Mouse (Mus musculus): Measurements from ENCODE around the gene Tmem145. TPM values are rescaled to one million over a fixed set of nuclear protein-coding genes. Genes with fewer than 3 reads are reported as not detected.

The Tmem145 gene
- polyA plus RNA-seq, 1 experiment from 2014 or later = 14.5 TPM

- no peak for DNase-seq (ENCODE audit: low spot score)
- Histone ChIP-seq H3K4me2 (ENCODE audit: low read length) (no peak overlapping the region), H3K36me3 (ENCODE audit: control insufficient read depth, insufficient read depth, low read length) (peaks cover 40% of the 10 kb centered on the region), H3K9me3 (replicated peaks; ENCODE audit: control insufficient read depth, low read length) (no peaks in the 10 kb centered on the region), H3K9ac (ENCODE audit: low read length) (0 out of 2 replicates have a peak overlapping the region, but pooled peaks have one; percentile 13), H3K27ac (ENCODE audit: low read depth, low read length) (no peak overlapping the region), H3K27me3 (replicated peaks; ENCODE audit: control insufficient read depth, insufficient read depth, low read length) (no peaks in the 10 kb centered on the region), H3K4me3 (ENCODE audit: low read depth, low read length) (no peak overlapping the region), H3K4me1 (ENCODE audit: control insufficient read depth, insufficient read depth, low read length) (peaks cover 16% of the 10 kb centered on the region)
- no peak for ATAC-seq
- 93% methylated on average over 3 of the region's 3 CpGs for WGBS
Measured at GRCm38 (mm10) chr7:25274996-25275395, 30.9 kb upstream of the Tmem145 start.

DNA sequence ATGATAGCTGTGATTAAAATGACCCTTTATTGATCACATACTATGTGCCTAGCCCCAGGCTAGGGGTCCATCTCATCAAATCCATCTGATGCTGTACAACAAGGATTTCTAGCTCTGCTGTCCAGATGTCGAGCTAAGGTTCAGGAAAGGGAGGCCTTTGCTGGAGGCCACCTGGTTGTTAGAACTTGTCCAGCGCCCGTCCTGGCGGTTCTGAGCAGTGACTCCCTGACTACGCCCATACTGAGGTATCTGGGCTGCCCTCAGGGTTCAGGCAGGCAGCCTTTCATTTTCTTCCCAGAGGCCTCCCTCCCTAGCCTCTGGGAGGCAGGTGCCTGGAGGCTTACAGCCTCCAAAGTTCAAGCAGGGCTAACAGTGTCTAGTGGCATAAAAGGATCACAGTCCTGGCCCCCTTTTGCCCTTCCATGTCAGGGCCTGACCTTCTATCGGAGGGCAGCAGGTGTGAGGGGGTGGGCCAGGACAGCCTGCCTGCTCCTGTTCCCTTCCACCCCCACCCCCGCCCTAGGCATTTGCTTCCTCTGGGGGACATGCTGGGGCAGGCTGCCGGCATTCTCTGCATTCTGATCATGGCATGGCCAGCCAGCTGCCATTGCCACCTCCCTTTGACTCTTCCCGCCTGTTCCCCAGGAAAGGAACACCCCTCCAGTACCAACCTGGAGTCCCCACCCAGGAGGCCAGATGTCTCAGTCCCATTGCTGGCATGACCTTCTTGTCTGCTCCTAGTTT is 30.2 kb upstream of the Tmem145 start:
- no peak overlapping the region for H3K4me2 ChIP-seq (ENCODE audit: low read length)
- 62% methylated on average over 9 of the region's 9 CpGs for WGBS

GRCm38 (mm10) chr7:25277405-25277804 is 28.5 kb upstream of the Tmem145 start:
- H3K4me3 ChIP-seq (ENCODE audit: low read depth, low read length) = peak overlapping the region; percentile 55; the same call in 1 of the 2 replicates

More for the DNA sequence above, 30.2 kb upstream of the Tmem145 start:
- peaks cover 23% of the 10 kb centered on the region for H3K4me1 ChIP-seq (ENCODE audit: control insufficient read depth, insufficient read depth, low read length)
- H3K27me3 ChIP-seq (replicated peaks; ENCODE audit: control insufficient read depth, insufficient read depth, low read length) = no peaks in the 10 kb centered on the region
- no peaks in the 10 kb centered on the region for H3K9me3 ChIP-seq (replicated peaks; ENCODE audit: control insufficient read depth, low read length)
- peak overlapping the region; percentile 29 for H3K9ac ChIP-seq (ENCODE audit: low read length)
- ATAC-seq = no peak
- DNase-seq (ENCODE audit: low spot score) = no peak
- peaks cover 40% of the 10 kb centered on the region for H3K36me3 ChIP-seq (ENCODE audit: control insufficient read depth, insufficient read depth, low read length)
- no peak overlapping the region for H3K4me3 ChIP-seq (ENCODE audit: low read depth, low read length)
- no peak overlapping the region for H3K27ac ChIP-seq (ENCODE audit: low read depth, low read length)

GRCm38 (mm10) chr7:25277998-25278340 is 27.9 kb upstream of the Tmem145 start:
- Histone ChIP-seq H3K36me3 (ENCODE audit: control insufficient read depth, insufficient read depth, low read length) (peaks cover 17% of the 10 kb centered on the region), H3K9ac (ENCODE audit: low read length) (peak overlapping the region; percentile 83), H3K4me1 (ENCODE audit: control insufficient read depth, insufficient read depth, low read length) (peaks cover 32% of the 10 kb centered on the region), H3K4me3 (ENCODE audit: low read depth, low read length) (peak overlapping the region; percentile 55), H3K27ac (ENCODE audit: low read depth, low read length) (peak overlapping the region; percentile 99), H3K27me3 (replicated peaks; ENCODE audit: control insufficient read depth, insufficient read depth, low read length) (no peaks in the 10 kb centered on the region), H3K4me2 (ENCODE audit: low read length) (peak overlapping the region; percentile 89), H3K9me3 (replicated peaks; ENCODE audit: control insufficient read depth, low read length) (no peaks in the 10 kb centered on the region)
- 16% methylated on average over 4 of the region's 4 CpGs for WGBS
- DNase-seq (ENCODE audit: low spot score) (no peak), ATAC-seq (no peak)

More at GRCm38 (mm10) chr7:25277405-25277804, 28.5 kb upstream of the Tmem145 start:
- Histone ChIP-seq H3K9me3 (replicated peaks; ENCODE audit: control insufficient read depth, low read length) (no peaks in the 10 kb centered on the region), H3K27me3 (replicated peaks; ENCODE audit: control insufficient read depth, insufficient read depth, low read length) (no peaks in the 10 kb centered on the region), H3K27ac (ENCODE audit: low read depth, low read length) (peak overlapping the region; percentile 99; the same call in 1 of the 2 replicates), H3K9ac (ENCODE audit: low read length) (peak overlapping the region; percentile 83), H3K4me2 (ENCODE audit: low read length) (peak overlapping the region; percentile 89), H3K4me1 (ENCODE audit: control insufficient read depth, insufficient read depth, low read length) (peaks cover 32% of the 10 kb centered on the region), H3K36me3 (ENCODE audit: control insufficient read depth, insufficient read depth, low read length) (peaks cover 23% of the 10 kb centered on the region)
- ATAC-seq (no peak), DNase-seq (ENCODE audit: low spot score) (no peak)
- 95% methylated on average over 4 of the region's 4 CpGs for WGBS

GRCm38 (mm10) chr7:25278341-25279075 is 27.4 kb upstream of the Tmem145 start:
- Histone ChIP-seq H3K36me3 (ENCODE audit: control insufficient read depth, insufficient read depth, low read length) (peaks cover 13% of the 10 kb centered on the region), H3K27ac (ENCODE audit: low read depth, low read length) (peak overlapping the region; percentile 99), H3K4me1 (ENCODE audit: control insufficient read depth, insufficient read depth, low read length) (peaks cover 33% of the 10 kb centered on the region), H3K4me3 (ENCODE audit: low read depth, low read length) (peak overlapping the region; percentile 55), H3K27me3 (replicated peaks; ENCODE audit: control insufficient read depth, insufficient read depth, low read length) (no peaks in the 10 kb centered on the region), H3K9me3 (replicated peaks; ENCODE audit: control insufficient read depth, low read length) (no peaks in the 10 kb centered on the region), H3K9ac (ENCODE audit: low read length) (peak overlapping the region; percentile 83), H3K4me2 (ENCODE audit: low read length) (peak overlapping the region; percentile 89)
- under 1% methylated on average over 51 of the region's 60 CpGs for WGBS
- DNase-seq (ENCODE audit: low spot score) (peak; percentile 96), ATAC-seq (peak; percentile 77)

DNA sequence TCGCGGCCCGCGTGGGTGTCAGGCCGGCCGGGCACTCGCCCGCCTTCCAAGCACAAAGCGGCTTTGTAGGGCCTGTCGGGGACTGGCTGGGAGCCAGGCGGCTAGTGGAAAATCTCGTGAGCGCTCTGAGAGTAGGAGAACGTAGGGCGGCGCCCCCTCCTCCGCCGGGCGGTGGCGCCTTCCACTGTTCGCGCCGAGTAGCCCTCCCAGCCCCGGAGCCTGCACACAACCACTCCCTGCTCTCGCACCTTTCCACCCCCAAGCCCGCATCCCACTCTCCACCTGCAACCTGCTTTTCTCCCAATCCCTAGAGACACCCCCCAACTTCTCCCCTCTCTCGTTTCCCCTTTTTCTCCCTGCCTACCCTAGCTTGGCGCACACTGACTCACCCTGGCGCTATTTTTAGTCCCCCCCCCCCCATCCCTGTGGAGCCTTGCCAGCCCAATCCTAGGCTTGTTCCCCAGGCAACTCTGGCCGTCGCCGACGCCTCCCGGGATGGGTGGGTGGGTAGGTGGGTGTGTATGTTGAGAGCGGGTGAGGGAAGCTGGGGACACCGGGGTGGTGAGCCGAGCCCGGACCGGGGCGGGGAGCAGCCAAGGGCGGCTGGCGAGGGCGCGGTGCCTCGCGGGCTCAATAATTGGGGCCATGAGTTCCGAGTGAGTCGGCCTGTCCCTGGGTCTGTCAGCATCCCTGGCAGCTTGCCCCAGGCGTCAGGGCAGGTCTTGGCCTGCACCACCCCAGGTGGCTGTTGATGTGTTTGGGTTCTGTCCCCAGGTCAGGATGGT is 26.6 kb upstream of the Tmem145 start:
- Histone ChIP-seq H3K27ac (ENCODE audit: low read depth, low read length) (peak overlapping the region; percentile 99), H3K27me3 (replicated peaks; ENCODE audit: control insufficient read depth, insufficient read depth, low read length) (no peaks in the 10 kb centered on the region), H3K9ac (ENCODE audit: low read length) (peak overlapping the region; percentile 83), H3K9me3 (replicated peaks; ENCODE audit: control insufficient read depth, low read length) (no peaks in the 10 kb centered on the region), H3K4me2 (ENCODE audit: low read length) (peak overlapping the region; percentile 89), H3K4me1 (ENCODE audit: control insufficient read depth, insufficient read depth, low read length) (peaks cover 40% of the 10 kb centered on the region), H3K36me3 (ENCODE audit: control insufficient read depth, insufficient read depth, low read length) (peaks cover 5% of the 10 kb centered on the region; the same call in 1 of the 2 replicates), H3K4me3 (ENCODE audit: low read depth, low read length) (peak overlapping the region; percentile 55)
- peak; percentile 60 for ATAC-seq
- WGBS = under 1% methylated on average over 43 of the region's 49 CpGs
- peak; percentile 96 for DNase-seq (ENCODE audit: low spot score)

DNA sequence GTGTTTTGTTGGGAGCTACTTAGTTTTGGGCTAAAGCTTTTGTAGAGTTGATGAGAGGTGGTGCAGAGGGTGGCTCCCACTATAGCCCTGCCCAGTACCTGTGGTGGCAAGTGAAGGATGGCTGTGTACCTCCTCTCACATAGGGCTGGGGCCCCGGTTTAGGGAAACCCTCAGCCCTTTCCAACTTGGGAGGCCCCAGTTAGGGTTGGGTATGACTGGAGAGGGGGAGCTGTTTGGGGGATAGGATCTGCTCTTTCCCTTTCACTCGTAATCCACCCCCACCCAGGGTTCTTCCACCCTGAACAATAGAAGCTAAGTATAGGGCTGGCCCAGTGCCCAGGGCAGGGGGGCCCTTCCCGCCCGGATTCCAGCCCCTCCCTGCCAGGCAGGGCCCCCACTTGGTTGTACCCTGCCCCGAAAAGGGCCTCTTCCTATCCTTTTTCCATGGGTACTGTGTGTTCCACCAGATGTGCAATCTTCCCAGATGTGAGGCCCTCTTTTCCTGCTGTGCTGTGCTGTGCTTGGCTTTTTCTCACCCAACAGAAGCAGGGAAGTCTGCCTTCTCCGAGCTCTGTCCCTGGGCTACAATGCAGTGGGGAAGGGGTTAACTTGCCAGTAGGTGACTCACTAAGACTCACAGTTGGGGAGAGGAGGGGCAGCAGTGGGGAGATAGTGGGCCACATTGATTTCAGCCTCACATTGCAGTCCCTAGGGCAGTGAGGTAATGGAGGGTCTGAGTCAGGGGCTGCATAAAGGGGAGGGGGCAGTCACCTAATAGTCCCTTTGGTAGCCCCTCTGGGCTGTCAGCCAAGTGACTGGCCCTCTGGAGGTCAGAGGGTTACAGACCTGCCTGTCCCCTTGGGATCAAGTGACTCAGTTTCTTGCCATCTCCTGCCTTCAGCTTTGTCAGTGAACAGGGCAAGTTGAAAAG is 25.8 kb upstream of the Tmem145 start:
- H3K4me2 ChIP-seq (ENCODE audit: low read length) = peak overlapping the region; percentile 89
- ATAC-seq (peak; percentile 1), DNase-seq (ENCODE audit: low spot score) (peak; percentile 75)
- H3K4me1 ChIP-seq (ENCODE audit: control insufficient read depth, insufficient read depth, low read length) = peaks cover 44% of the 10 kb centered on the region
- H3K27ac ChIP-seq (ENCODE audit: low read depth, low read length) = peak overlapping the region; percentile 99
- peaks cover 5% of the 10 kb centered on the region for H3K36me3 ChIP-seq (ENCODE audit: control insufficient read depth, insufficient read depth, low read length)
- 0% methylated on average over 6 of the region's 6 CpGs for WGBS
- no peaks in the 10 kb centered on the region for H3K27me3 ChIP-seq (replicated peaks; ENCODE audit: control insufficient read depth, insufficient read depth, low read length)
- no peaks in the 10 kb centered on the region for H3K9me3 ChIP-seq (replicated peaks; ENCODE audit: control insufficient read depth, low read length)
- peak overlapping the region; percentile 83 for H3K9ac ChIP-seq (ENCODE audit: low read length)
- peak overlapping the region; percentile 55 for H3K4me3 ChIP-seq (ENCODE audit: low read depth, low read length)
